In genomic region chr5:117497084-117497483, GRCm38 (mm10) we compare ENCODE assay signal across 8 mouse cellular contexts.
DNase-seq lines count a peak whose midpoint lies in the region; ATAC-seq and TF ChIP-seq lines count a peak whose summit lies in the region.

No protein-coding gene starts in this region.

- 58% methylated on average over 21 of the region's 21 CpGs for WGBS in lung, embryonic 14.5 days

- H3K9ac ChIP-seq in lung, embryonic 14.5 days: no peak overlapping the region

- no peak overlapping the region for H3K27ac ChIP-seq in lung, embryonic 14.5 days (ENCODE audit: low read depth)

- H3K4me3 ChIP-seq in lung, embryonic 14.5 days (ENCODE audit: low read depth, low read length): no peak overlapping the region

- H3K9me3 ChIP-seq in lung, embryonic 14.5 days (ENCODE audit: low read depth, low read length): no peaks in the 10 kb centered on the region

- no peaks in the 10 kb centered on the region for H3K27me3 ChIP-seq in lung, embryonic 14.5 days (ENCODE audit: insufficient read depth, low read length)

- no peak for ATAC-seq in lung, embryonic 14.5 days (ENCODE audit: insufficient read depth)

- H3K4me1 ChIP-seq in lung, embryonic 14.5 days (ENCODE audit: insufficient read depth): no peaks in the 10 kb centered on the region

- DNase-seq in embryo, embryonic 10 days (ENCODE audit: low spot score): peak; percentile 51
- DNase-seq in embryo, embryonic 9.5 days (ENCODE audit: extremely low spot score): no peak
- peak; percentile 53 for DNase-seq in lung, embryonic 14.5 days
- no peak for DNase-seq in lung, postnatal 25 days (ENCODE audit: low spot score)
- DNase-seq in ZHBTc4 (ENCODE audit: low read depth, low spot score): peak; percentile 94
- peak; percentile 54 for DNase-seq in retina, embryonic 14.5 days (ENCODE audit: low spot score)
- DNase-seq in Muller cell, postnatal 12 days (ENCODE audit: inconsistent ontology term): no peak
- no peak for DNase-seq in kidney, adult 11 months

- no peaks in the 10 kb centered on the region for H3K36me3 ChIP-seq in lung, embryonic 14.5 days (ENCODE audit: insufficient read depth)

- peak; percentile 73 for TF ChIP-seq CTCF in lung, embryonic 14.5 days (IDR thresholded peaks at IDR 0.05; ENCODE audit: low read depth)

- no peak overlapping the region for H3K4me2 ChIP-seq in lung, embryonic 14.5 days

Comparison
In these comparisons a context has a peak if more than half of its experiments do, and no peak if none do; other contexts are left out.
1. DNase-seq: peak in embryo, embryonic 10 days (single experiment), lung, embryonic 14.5 days (single experiment), ZHBTc4 (single experiment) and retina, embryonic 14.5 days (single experiment); none in embryo, embryonic 9.5 days (single experiment), lung, postnatal 25 days (single experiment), Muller cell, postnatal 12 days (single experiment) and kidney, adult 11 months (single experiment).